Mouse (Mus musculus): ENCODE data around the gene Snrnp25.
"Not testable (repeated sequence)": the region's sequence is repeated elsewhere in the genome, so short reads cannot be mapped to it uniquely, and the experiment has no call there.

The Snrnp25 gene

GRCm38 (mm10) chr11:32193156-32193555, 12.1 kb upstream of the Snrnp25 start:
- intact Hi-C loops (cut with DNase I): no loop called here

GRCm38 (mm10) chr11:32194086-32194485, 11.1 kb upstream of the Snrnp25 start:
- intact Hi-C loops (cut with DNase I): no loop called here

GRCm38 (mm10) chr11:32194626-32195025, 10.6 kb upstream of the Snrnp25 start:
- intact Hi-C loops (cut with DNase I): no loop called here

- intact Hi-C loops (cut with DNase I): no loop called here
Observed at GRCm38 (mm10) chr11:32195867-32196540, 9.2 kb upstream of the Snrnp25 start.

- intact Hi-C loops (cut with DNase I): no loop called here
Observed at GRCm38 (mm10) chr11:32196727-32197126, 8.5 kb upstream of the Snrnp25 start.

GRCm38 (mm10) chr11:32197766-32198165, 7.4 kb upstream of the Snrnp25 start:
- intact Hi-C loops (cut with DNase I): no loop called here

GRCm38 (mm10) chr11:32198256-32198955, 6.8 kb upstream of the Snrnp25 start:
- intact Hi-C loops (cut with DNase I): no loop called here

- intact Hi-C loops (cut with DNase I): no loop called here
Observed at GRCm38 (mm10) chr11:32199230-32199629, 6.0 kb upstream of the Snrnp25 start.

GRCm38 (mm10) chr11:32200075-32200601, 5.1 kb upstream of the Snrnp25 start, which contains the start of gene Il9r:
Il9r (minus strand) TSS chr11:32200279.
- intact Hi-C loops (cut with DNase I): no loop called here

- intact Hi-C loops (cut with DNase I): not testable (repeated sequence)
Observed at GRCm38 (mm10) chr11:32200992-32201391, 4.2 kb upstream of the Snrnp25 start.

GRCm38 (mm10) chr11:32201922-32202685, 3.1 kb upstream of the Snrnp25 start:
- intact Hi-C loops (cut with DNase I): no loop called here

- intact Hi-C loops (cut with DNase I): loop anchor here (10.0 kb wide), 1 partner anchor 114 kb away; no protein-coding TSS in a partner anchor
Observed at GRCm38 (mm10) chr11:32210623-32211022, 5.4 kb downstream of the Snrnp25 start.

- intact Hi-C loops (cut with DNase I): loop anchor here (2.0 to 10.0 kb wide), 2 partner anchors 21 to 109 kb away; no protein-coding TSS in a partner anchor
Observed at GRCm38 (mm10) chr11:32215372-32216162, 10.4 kb downstream of the Snrnp25 start.

GRCm38 (mm10) chr11:32216851-32217250, 11.6 kb downstream of the Snrnp25 start:
- intact Hi-C loops (cut with DNase I): loop anchor here (2.0 to 10.0 kb wide), 2 partner anchors 20 to 108 kb away; no protein-coding TSS in a partner anchor

GRCm38 (mm10) chr11:32218501-32219050, 13.4 kb downstream of the Snrnp25 start:
- intact Hi-C loops (cut with DNase I): loop anchor here (10.0 kb wide), 1 partner anchor 106 kb away; no protein-coding TSS in a partner anchor

GRCm38 (mm10) chr11:32219287-32219686, 14.1 kb downstream of the Snrnp25 start:
- intact Hi-C loops (cut with DNase I): loop anchor here (10.0 kb wide), 1 partner anchor 106 kb away; no protein-coding TSS in a partner anchor

- intact Hi-C loops (cut with DNase I): no loop called here
Observed at GRCm38 (mm10) chr11:32220607-32221224, 15.5 kb downstream of the Snrnp25 start.

GRCm38 (mm10) chr11:32221225-32221950, 16.2 kb downstream of the Snrnp25 start:
- intact Hi-C loops (cut with DNase I): no loop called here

GRCm38 (mm10) chr11:32221951-32222409, 16.8 kb downstream of the Snrnp25 start, which contains the start of gene Rhbdf1:
Rhbdf1 (minus strand) TSS chr11:32222300.
- intact Hi-C loops (cut with DNase I): no loop called here

Data from adrenal gland (tissue).